Mouse (Mus musculus) C2C12 (cell line): ENCODE data around the gene 4930595D18Rik. TPM values are rescaled to one million over a fixed set of nuclear protein-coding genes. Genes with fewer than 3 reads are reported as not detected.

Experiments used
- H3K27me3 ChIP-seq: one replicate; pipeline ENCODE4 v1.6.1; 2011; ENCODE audit not compliant: control insufficient read depth, insufficient read depth, insufficient read length
- H3K36me3 ChIP-seq: one replicate; pipeline ENCODE4 v1.6.1; 2011; ENCODE audit not compliant: control insufficient read depth, insufficient read depth
- H3K4me3 ChIP-seq: one replicate; pipeline ENCODE4 v1.5.1; 2011; ENCODE audit warnings: mild to moderate bottlenecking, control low read depth; ENCODE audit not compliant: poor library complexity, insufficient read depth, severe bottlenecking
- H3K79me2 ChIP-seq: one replicate; pipeline ENCODE4 v1.6.1; 2011; ENCODE audit not compliant: control insufficient read depth, insufficient read depth
- H3K79me3 ChIP-seq: one replicate; pipeline ENCODE4 v1.6.1; 2011; ENCODE audit warnings: low read depth, control low read depth
- H3ac ChIP-seq: one replicate; pipeline ENCODE3; 2011; ENCODE audit warnings: low read depth; ENCODE audit not compliant: control insufficient read depth, insufficient read length
- CEBPB ChIP-seq: IDR thresholded peaks from one replicate; pipeline ENCODE4 v1.6.1; 2011; ENCODE audit warnings: low read depth, mild to moderate bottlenecking, control low read depth, moderate library complexity
- CTCF ChIP-seq: IDR thresholded peaks from one replicate; pipeline ENCODE4 v1.5.1; 2011; ENCODE audit not compliant: control insufficient read depth, insufficient read depth, insufficient read length
- FOSL1 ChIP-seq: IDR thresholded peaks from one replicate; pipeline ENCODE4 v1.8.0; 2011; ENCODE audit warnings: mild to moderate bottlenecking, low read length; ENCODE audit not compliant: poor library complexity, insufficient read depth, severe bottlenecking
- MAX ChIP-seq: IDR thresholded peaks from one replicate; pipeline ENCODE4 v1.6.1; 2011; ENCODE audit warnings: mild to moderate bottlenecking, control low read depth
- MYOD1 ChIP-seq: IDR thresholded peaks from one replicate; pipeline ENCODE4 v1.6.1; 2011; ENCODE audit warnings: low read depth; ENCODE audit not compliant: control insufficient read depth, insufficient read length
- MYOG ChIP-seq: IDR thresholded peaks from one replicate; pipeline ENCODE4 v1.6.1; 2011; ENCODE audit not compliant: control insufficient read depth, insufficient read length; ENCODE audit errors: extremely low read depth
- USF1 ChIP-seq: IDR thresholded peaks from one replicate; pipeline ENCODE4 v1.6.1; 2011; ENCODE audit warnings: low read depth, mild to moderate bottlenecking, control low read depth, moderate library complexity
- long read RNA-seq, 2 experiments: library from polyadenylated mRNA; unstranded; transcript quantifications; one replicate each; pipeline ENCODE4 v2.0.0; 2019 to 2020
- polyA plus RNA-seq: library from polyadenylated mRNA; unstranded; fragments of >200 nt; fragmentation: generic; extraction: Trizol; gene quantifications from one replicate; pipeline ENCODE4 v1.2.1, GENCODE M21; 2012; ENCODE audit warnings: missing spikeins

Gene 4930595D18Rik
- polyA plus RNA-seq: not detected
- long read RNA-seq, experiment 1: 0 reads
- long read RNA-seq, experiment 2: 0 reads

DNA sequence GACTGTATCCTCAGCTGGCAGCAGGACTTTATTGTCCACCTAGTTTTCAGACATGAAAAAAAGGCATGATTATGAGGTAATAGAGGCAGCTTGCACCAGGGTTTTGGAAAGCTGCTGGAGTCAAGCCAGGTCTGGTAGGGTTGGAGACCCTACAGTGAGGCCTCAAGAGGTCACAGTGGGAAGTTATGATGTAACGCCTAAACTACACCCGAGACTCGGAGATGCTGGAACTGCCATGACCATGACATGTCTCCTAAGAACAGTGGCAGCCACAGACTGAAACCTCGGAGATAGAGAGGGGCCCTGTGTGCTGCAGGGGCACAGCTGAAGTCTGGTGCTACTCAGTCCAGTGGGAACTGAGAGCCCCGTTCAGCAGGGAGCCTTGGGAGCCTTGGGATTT lies at the start of gene 4930595D18Rik:
Gene 4930595D18Rik, minus strand, starts transcription at position 16 of the 400 bp plus-strand sequence.
- Histone ChIP-seq H3K79me2 (peaks cover 100% of the 10 kb centered on the region), H3K36me3 (peaks cover 6% of the 10 kb centered on the region), H3K4me3 (no peak within 1 kb of the TSS), H3K79me3 (peaks cover 81% of the 10 kb centered on the region), H3ac (no peak within 1 kb of the TSS), H3K27me3 (no peaks in the 10 kb centered on the region)
- no peak for TF ChIP-seq USF1
- TF ChIP-seq MYOG: no peak
- TF ChIP-seq MYOD1: no peak
- no peak for TF ChIP-seq FOSL1
- no peak for TF ChIP-seq CEBPB
- no peak for TF ChIP-seq MAX
- TF ChIP-seq CTCF: no peak

DNA sequence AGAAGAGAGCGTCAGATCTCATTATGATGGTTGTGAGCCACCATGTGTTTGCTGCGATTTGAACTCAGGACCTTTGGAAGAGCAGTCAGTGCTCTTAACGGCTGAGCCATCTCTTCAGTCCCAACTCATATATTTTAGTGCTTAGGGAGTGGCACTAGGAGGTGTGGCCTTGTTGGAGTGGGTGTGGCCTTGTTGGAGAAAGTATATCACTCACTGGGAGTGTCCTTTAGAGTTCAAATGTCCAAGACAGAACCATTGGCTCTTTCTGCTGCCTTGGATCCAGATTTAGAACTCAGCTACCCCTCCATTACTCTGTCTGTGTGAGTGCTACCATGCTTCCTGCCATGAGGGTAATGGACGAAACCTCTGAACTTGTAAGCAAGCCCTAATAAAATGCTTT lies 49.5 kb upstream of the 4930595D18Rik start:
- H3ac ChIP-seq: no peak overlapping the region
- no peaks in the 10 kb centered on the region for H3K27me3 ChIP-seq
- H3K36me3 ChIP-seq: peaks cover 34% of the 10 kb centered on the region
- no peak overlapping the region for H3K4me3 ChIP-seq
- peaks cover 38% of the 10 kb centered on the region for H3K79me2 ChIP-seq
- TF ChIP-seq MAX: no peak
- H3K79me3 ChIP-seq: peaks cover 6% of the 10 kb centered on the region

DNA sequence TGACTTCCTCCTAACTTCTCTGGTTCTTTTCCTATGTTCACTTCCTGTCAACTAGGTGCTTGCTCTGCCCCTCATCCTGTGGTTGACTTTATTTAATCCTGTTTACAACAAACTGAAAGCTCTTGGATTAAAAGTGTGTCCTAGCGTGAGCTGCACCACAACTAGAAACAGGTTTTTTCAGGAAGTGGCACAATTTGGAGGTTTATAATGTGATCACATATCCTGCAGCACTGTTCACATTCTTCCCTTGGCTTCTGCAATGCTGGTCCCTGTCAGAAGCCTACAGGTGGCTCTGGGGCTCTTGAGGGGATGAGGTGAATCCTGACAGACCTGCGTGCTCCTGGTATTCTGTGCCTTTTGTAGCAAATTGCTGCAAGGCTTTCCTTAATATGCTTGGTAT lies 46.5 kb upstream of the 4930595D18Rik start:
- Histone ChIP-seq H3K79me2 (peaks cover 43% of the 10 kb centered on the region), H3K79me3 (peaks cover 6% of the 10 kb centered on the region), H3K27me3 (no peaks in the 10 kb centered on the region), H3K4me3 (no peak overlapping the region), H3K36me3 (peaks cover 31% of the 10 kb centered on the region), H3ac (no peak overlapping the region)
- no peak for TF ChIP-seq MAX
- TF ChIP-seq CTCF: no peak

DNA sequence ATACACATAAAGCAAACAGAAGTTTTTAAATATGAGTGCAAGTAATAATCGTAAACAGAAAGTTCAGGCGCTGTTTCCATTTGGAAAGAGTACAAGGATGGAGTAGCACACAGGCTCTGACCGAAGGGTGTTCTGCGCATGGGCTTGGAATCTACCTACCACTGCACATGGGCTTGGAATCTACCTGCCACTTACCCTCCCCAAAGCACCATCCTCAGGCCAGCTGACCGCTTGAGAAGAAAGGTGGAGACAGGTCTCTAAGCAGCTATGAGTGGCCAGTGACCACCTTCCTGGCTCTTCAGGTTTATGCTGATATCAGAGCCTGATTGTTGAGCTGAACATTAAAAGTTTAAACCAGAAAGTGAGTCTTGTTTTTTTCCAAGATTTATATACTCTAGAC lies 44.2 kb upstream of the 4930595D18Rik start:
- peaks cover 28% of the 10 kb centered on the region for H3K79me2 ChIP-seq
- H3K4me3 ChIP-seq: no peak overlapping the region
- peaks cover 18% of the 10 kb centered on the region for H3K36me3 ChIP-seq
- H3K79me3 ChIP-seq: peaks cover 3% of the 10 kb centered on the region
- TF ChIP-seq MYOD1: no peak
- TF ChIP-seq MYOG: no peak
- no peak for TF ChIP-seq CTCF
- TF ChIP-seq CEBPB: no peak
- no peak for TF ChIP-seq MAX
- no peak for TF ChIP-seq USF1
- no peak for TF ChIP-seq FOSL1
- no peaks in the 10 kb centered on the region for H3K27me3 ChIP-seq
- H3ac ChIP-seq: no peak overlapping the region

DNA sequence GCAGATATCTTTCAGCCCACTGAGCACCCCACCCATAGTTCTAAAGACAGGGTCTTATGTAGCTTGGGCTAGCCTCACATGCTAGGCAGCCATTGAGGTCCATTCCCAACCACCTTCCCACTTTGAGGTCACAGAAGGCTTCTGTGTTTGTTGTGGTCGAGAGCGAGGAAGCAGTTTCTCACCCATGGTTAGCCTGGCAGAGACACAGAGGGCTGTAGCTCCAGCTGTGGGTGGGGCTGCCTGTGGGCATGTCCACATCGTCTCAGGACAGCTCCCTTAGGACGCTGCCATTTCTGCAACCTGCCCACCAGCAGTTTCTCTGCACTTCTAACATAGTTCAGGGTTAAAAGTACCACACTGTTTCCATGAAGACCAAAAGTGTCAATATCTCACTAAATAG lies 43.1 kb upstream of the 4930595D18Rik start:
- peaks cover 11% of the 10 kb centered on the region for H3K36me3 ChIP-seq
- peaks cover 18% of the 10 kb centered on the region for H3K79me2 ChIP-seq
- no peak for TF ChIP-seq CEBPB
- H3ac ChIP-seq: no peak overlapping the region
- no peaks in the 10 kb centered on the region for H3K79me3 ChIP-seq
- H3K27me3 ChIP-seq: no peaks in the 10 kb centered on the region
- no peak overlapping the region for H3K4me3 ChIP-seq

DNA sequence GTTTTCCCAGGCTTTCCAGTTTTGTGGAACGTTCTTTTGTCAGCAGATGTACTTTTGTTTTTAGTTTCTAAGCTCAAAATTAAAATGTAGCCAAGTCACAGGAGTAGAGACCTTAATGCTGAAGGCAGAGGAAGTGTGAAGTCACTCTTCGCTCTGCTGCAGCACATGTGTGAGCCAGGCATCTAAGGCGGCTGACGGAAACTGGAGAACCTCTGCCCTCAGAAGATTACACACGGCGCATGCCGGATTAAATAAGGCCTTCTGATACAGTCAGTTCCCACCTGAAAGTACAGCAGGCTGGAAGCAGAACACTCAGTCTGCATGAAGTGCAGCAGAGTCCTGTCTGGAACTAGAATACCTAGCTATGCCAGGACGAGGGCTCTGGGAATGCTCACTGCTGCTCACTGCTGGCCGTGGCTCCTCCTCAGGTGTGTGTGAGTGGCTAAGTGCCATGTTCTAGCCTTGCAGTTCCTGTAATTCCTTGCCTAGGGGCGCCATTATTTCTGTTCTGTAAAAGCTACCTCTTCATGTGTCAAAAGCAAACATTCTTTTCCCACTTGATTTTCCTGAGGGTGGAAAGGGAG lies 41.0 kb upstream of the 4930595D18Rik start:
- Histone ChIP-seq H3K79me3 (no peaks in the 10 kb centered on the region), H3K4me3 (no peak overlapping the region), H3ac (no peak overlapping the region), H3K36me3 (peaks cover 12% of the 10 kb centered on the region), H3K79me2 (peaks cover 5% of the 10 kb centered on the region), H3K27me3 (no peaks in the 10 kb centered on the region)
- TF ChIP-seq CEBPB (no peak), CTCF (no peak), MYOD1 (no peak), MYOG (no peak), MAX (no peak), USF1 (no peak), FOSL1 (no peak)
